Mouse (Mus musculus): ENCODE measurements around the gene Rhbdd1.

GRCm38 (mm10) chr1:82329954-82330247 lies 13.6 kb downstream of the Rhbdd1 start:
- no peak for TF ChIP-seq CTCF (IDR thresholded peaks at IDR 0.05)
- TF ChIP-seq POLR2A (IDR thresholded peaks at IDR 0.05; ENCODE audit: insufficient read depth, low read depth, low read length): no peak

All from heart, adult 2 months (tissue).